Mouse (Mus musculus): ENCODE measurements at regions not wholly inside any gene's neighbourhood (a gene's known extent, or its start where the extent isn't known, plus 50 kb on each side); places are given as distances from the start of the nearest gene placed in this dataset.

DNA sequence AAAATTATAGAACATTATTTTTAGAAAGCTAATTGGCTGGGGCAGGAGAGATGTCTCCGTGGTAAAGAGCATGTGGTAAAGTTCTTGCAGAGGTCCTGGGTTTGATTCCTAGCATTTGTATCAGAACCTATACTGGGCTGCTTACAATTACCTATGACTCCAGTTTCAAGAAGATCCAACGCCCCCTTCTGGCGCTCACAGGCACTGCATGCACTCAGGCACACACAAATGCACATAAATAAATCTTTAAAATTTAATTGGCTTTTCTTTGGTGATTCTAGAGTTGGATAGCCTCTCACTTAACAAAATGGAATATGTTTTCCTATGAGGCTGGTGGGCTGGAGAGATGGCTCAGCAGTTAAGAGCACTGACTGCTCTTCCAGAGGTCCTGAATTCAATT, 219.0 kb upstream of the Amigo2 start:
- no peak for ATAC-seq (ENCODE audit: low FRiP score, low TSS enrichment)
- Histone ChIP-seq H3K4me3 (ENCODE audit: low read length) (no peak overlapping the region), H3K36me3 (ENCODE audit: insufficient read depth, low read length) (no peaks in the 10 kb centered on the region), H3K27me3 (ENCODE audit: insufficient read depth, low read length) (no peaks in the 10 kb centered on the region), H3K27ac (ENCODE audit: low read length) (no peak overlapping the region), H3K9ac (replicated peaks; ENCODE audit: low read length) (no peak overlapping the region), H3K9me3 (ENCODE audit: low read length) (no peaks in the 10 kb centered on the region), H3K4me1 (ENCODE audit: insufficient read depth, low read length) (no peaks in the 10 kb centered on the region; the same call in 1 of the 2 replicates), H3K4me2 (replicated peaks; ENCODE audit: low read depth, low read length) (no peak overlapping the region)
- WGBS: 66% methylated on average over 3 of the region's 3 CpGs

DNA sequence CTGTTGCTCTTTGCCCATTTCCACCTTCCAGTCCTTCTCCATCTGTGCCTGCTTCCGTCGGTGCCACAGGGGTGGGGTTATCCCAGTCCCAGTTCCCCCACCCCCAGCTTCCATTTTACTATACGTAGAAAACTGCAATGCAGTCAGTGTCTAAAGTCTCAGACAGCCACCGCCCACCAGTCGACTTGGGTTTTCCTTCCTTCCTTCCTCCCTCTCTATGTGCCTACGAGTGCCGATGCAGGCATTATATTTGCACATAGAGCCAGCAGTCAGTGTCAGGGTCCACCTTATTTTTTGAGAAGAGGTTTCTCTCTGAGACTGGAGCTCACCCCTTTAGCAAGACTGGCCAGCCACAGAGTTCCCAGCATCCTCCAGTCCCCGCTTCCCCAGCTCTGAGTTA, 218.3 kb upstream of the Amigo2 start:
- H3K4me3 ChIP-seq (ENCODE audit: low read length): no peak overlapping the region
- 86% methylated on average over 8 of the region's 8 CpGs for WGBS
- no peaks in the 10 kb centered on the region for H3K27me3 ChIP-seq (ENCODE audit: insufficient read depth, low read length)
- no peaks in the 10 kb centered on the region for H3K36me3 ChIP-seq (ENCODE audit: insufficient read depth, low read length)
- no peaks in the 10 kb centered on the region for H3K9me3 ChIP-seq (ENCODE audit: low read length)
- no peak overlapping the region for H3K9ac ChIP-seq (replicated peaks; ENCODE audit: low read length)
- no peak overlapping the region for H3K4me2 ChIP-seq (replicated peaks; ENCODE audit: low read depth, low read length)
- H3K4me1 ChIP-seq (ENCODE audit: insufficient read depth, low read length): no peaks in the 10 kb centered on the region; the same call in 1 of the 2 replicates
- no peak for ATAC-seq (ENCODE audit: low FRiP score, low TSS enrichment)
- no peak overlapping the region for H3K27ac ChIP-seq (ENCODE audit: low read length)

DNA sequence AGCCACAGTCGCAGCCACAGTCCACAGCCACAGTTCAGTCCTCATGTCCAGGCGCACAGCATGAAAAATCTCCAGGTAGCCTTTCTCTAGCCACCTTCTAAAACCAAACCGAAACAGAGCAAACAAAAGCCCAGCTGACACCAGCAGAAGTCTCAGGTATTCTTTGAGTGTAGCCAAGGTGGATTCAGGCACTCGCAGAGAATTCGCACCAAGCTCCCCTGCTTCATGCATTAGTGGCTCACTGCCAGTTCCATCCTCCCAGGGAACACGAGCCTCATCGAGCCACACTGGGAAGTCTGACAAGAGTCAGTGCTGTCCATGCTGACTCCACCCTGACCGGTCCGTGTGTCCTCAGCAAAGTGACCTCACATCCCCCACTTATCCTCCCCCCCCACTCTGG, 217.7 kb upstream of the Amigo2 start:
- Histone ChIP-seq H3K9me3 (ENCODE audit: low read length) (no peaks in the 10 kb centered on the region), H3K27me3 (ENCODE audit: insufficient read depth, low read length) (no peaks in the 10 kb centered on the region), H3K27ac (ENCODE audit: low read length) (no peak overlapping the region), H3K9ac (replicated peaks; ENCODE audit: low read length) (no peak overlapping the region), H3K4me2 (replicated peaks; ENCODE audit: low read depth, low read length) (no peak overlapping the region), H3K4me1 (ENCODE audit: insufficient read depth, low read length) (no peaks in the 10 kb centered on the region; the same call in 1 of the 2 replicates), H3K36me3 (ENCODE audit: insufficient read depth, low read length) (no peaks in the 10 kb centered on the region), H3K4me3 (ENCODE audit: low read length) (no peak overlapping the region)
- WGBS: 77% methylated on average over 9 of the region's 9 CpGs
- no peak for ATAC-seq (ENCODE audit: low FRiP score, low TSS enrichment)

DNA sequence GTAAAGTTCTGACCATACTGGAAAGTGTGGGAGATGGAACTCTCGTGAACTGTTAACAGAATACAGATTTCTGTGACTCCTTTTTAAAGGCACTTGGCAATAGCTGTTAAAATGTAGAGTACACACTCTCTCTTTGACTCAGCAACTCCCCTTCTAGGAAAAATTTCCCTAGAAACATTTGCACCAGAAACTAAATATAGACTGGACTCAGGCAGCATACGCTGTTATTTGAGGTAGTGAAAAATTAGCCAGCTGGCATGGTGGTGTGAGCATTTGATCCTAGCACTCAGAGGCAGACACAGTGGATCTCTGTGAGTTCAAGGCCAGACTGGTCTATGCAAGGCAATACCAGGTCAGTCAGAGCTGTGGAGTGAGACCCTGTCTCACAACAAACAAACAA, 215.5 kb upstream of the Amigo2 start:
- Histone ChIP-seq H3K9ac (replicated peaks; ENCODE audit: low read length) (no peak overlapping the region), H3K4me2 (replicated peaks; ENCODE audit: low read depth, low read length) (no peak overlapping the region), H3K27ac (ENCODE audit: low read length) (no peak overlapping the region), H3K27me3 (ENCODE audit: insufficient read depth, low read length) (no peaks in the 10 kb centered on the region), H3K4me1 (ENCODE audit: insufficient read depth, low read length) (no peaks in the 10 kb centered on the region), H3K4me3 (ENCODE audit: low read length) (no peak overlapping the region), H3K36me3 (ENCODE audit: insufficient read depth, low read length) (no peaks in the 10 kb centered on the region), H3K9me3 (ENCODE audit: low read length) (no peaks in the 10 kb centered on the region)
- WGBS: 60% methylated on average over 2 of the region's 2 CpGs
- no peak for ATAC-seq (ENCODE audit: low FRiP score, low TSS enrichment)

DNA sequence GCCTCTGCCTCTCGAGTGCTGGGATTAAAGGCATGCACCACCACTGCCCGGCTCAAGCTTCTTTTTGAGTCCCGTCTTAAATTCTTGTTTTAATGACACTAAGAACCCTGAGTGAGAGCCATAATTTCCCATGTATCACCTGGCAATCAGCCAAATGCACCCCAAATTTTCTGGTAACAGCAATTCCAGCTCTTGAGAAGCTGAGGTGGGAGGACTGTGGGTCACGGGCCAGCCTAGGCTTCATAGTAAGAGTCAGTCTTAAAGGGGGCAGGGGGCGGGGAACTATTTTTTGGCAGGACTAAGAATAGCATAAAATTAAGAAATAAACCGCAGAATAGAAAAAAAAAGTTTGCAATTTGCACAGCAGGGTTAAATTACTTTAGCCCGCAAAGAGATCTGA, 214.9 kb upstream of the Amigo2 start:
- H3K4me1 ChIP-seq (ENCODE audit: insufficient read depth, low read length): no peaks in the 10 kb centered on the region
- no peak overlapping the region for H3K4me2 ChIP-seq (replicated peaks; ENCODE audit: low read depth, low read length)
- no peak overlapping the region for H3K4me3 ChIP-seq (ENCODE audit: low read length)
- H3K27ac ChIP-seq (ENCODE audit: low read length): no peak overlapping the region
- 81% methylated on average over 7 of the region's 7 CpGs for WGBS
- no peaks in the 10 kb centered on the region for H3K36me3 ChIP-seq (ENCODE audit: insufficient read depth, low read length)
- H3K9me3 ChIP-seq (ENCODE audit: low read length): no peaks in the 10 kb centered on the region
- no peak overlapping the region for H3K9ac ChIP-seq (replicated peaks; ENCODE audit: low read length)
- no peak for ATAC-seq (ENCODE audit: low FRiP score, low TSS enrichment)
- 0 out of 2 replicates have a peak, but pooled peaks cover 2% of the 10 kb centered on the region for H3K27me3 ChIP-seq (ENCODE audit: insufficient read depth, low read length)

DNA sequence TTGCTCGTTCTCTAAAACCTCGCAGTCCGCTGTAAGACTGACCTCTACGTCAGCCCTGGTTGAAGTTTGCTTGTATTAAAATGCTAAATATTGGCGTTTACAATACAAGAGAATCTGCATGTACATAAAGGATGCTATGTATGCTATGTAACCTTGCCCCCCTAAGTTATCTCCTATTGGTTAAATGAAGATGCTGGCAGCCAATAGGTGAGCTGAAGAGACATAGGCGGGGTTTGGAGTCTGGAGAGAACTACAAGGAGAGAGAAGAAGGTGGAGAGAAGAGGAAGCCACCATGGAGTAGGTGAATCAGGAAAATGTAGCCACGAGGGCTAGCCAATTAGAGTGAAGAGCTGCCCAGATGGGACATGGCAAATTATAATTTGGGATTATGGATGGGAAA, 214.0 kb upstream of the Amigo2 start:
- H3K4me1 ChIP-seq (ENCODE audit: insufficient read depth, low read length): no peaks in the 10 kb centered on the region
- H3K36me3 ChIP-seq (ENCODE audit: insufficient read depth, low read length): no peaks in the 10 kb centered on the region
- 0 out of 2 replicates have a peak, but pooled peaks cover 2% of the 10 kb centered on the region for H3K27me3 ChIP-seq (ENCODE audit: insufficient read depth, low read length)
- no peak overlapping the region for H3K9ac ChIP-seq (replicated peaks; ENCODE audit: low read length)
- no peak overlapping the region for H3K4me3 ChIP-seq (ENCODE audit: low read length)
- H3K9me3 ChIP-seq (ENCODE audit: low read length): no peaks in the 10 kb centered on the region
- 81% methylated on average over 7 of the region's 7 CpGs for WGBS
- no peak overlapping the region for H3K27ac ChIP-seq (ENCODE audit: low read length)
- H3K4me2 ChIP-seq (replicated peaks; ENCODE audit: low read depth, low read length): no peak overlapping the region
- ATAC-seq (ENCODE audit: low FRiP score, low TSS enrichment): no peak

DNA sequence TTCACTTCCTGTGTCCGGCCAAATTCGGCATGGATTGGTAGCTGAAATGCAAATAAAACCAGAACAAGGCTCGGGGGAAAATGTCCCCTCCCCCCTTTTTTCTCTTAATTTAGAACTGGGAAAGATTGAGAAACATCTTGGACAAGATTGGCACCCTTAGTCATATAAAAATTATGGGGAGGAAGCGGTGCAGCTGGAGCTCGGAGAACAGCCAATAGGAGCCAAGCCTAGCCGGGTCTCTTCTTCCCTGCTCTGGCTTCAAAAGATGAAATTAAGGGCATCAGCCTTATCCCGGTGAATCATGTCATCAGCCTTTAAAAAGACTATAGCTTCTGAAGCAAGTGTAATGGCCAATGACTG, 213.3 kb upstream of the Amigo2 start:
- Histone ChIP-seq H3K4me1 (ENCODE audit: insufficient read depth, low read length) (no peaks in the 10 kb centered on the region), H3K27me3 (ENCODE audit: insufficient read depth, low read length) (0 out of 2 replicates have a peak, but pooled peaks cover 2% of the 10 kb centered on the region), H3K27ac (ENCODE audit: low read length) (no peak overlapping the region), H3K4me3 (ENCODE audit: low read length) (no peak overlapping the region), H3K9me3 (ENCODE audit: low read length) (no peaks in the 10 kb centered on the region), H3K4me2 (replicated peaks; ENCODE audit: low read depth, low read length) (no peak overlapping the region), H3K9ac (replicated peaks; ENCODE audit: low read length) (no peak overlapping the region), H3K36me3 (ENCODE audit: insufficient read depth, low read length) (no peaks in the 10 kb centered on the region)
- 87% methylated on average over 7 of the region's 7 CpGs for WGBS
- no peak for ATAC-seq (ENCODE audit: low FRiP score, low TSS enrichment)

DNA sequence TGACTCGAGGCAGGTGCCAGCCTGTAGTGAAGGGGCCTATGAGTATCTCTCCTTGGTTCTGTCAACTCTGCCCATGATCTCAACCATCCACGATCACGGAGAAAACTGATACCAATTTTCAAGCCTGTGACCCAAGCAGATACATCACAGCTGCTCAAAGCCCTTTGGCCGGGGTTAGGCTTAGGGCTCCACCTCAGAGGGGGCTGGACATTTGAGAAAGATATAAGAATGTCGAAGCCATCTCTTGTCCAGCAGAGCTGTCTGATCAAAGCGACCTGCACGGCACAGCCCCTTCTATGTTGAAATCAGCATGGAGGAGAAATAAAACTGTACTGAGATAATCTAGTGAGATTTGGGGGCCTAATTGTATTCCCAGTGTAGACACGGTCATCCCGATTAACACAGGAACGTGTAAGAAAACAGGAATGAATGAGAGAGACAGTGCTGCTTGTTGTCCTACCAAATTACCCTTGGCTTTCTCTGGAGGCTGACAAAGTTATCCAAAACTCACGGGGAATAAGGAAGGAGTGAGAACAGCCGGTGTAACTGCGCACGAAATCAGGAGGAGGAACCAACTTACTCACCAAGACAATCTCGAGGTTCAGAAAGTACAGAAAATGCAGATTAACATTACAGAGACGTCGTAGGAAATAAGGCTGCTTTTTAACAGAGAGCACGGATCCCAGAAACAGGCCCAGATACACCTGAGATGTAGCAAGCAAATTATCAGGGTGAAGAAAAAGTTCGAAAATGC, 212.7 kb upstream of the Amigo2 start:
- no peak overlapping the region for H3K27ac ChIP-seq (ENCODE audit: low read length)
- no peak overlapping the region for H3K4me3 ChIP-seq (ENCODE audit: low read length)
- WGBS: 75% methylated on average over 19 of the region's 19 CpGs
- no peak for ATAC-seq (ENCODE audit: low FRiP score, low TSS enrichment)
- no peaks in the 10 kb centered on the region for H3K9me3 ChIP-seq (ENCODE audit: low read length)
- H3K4me1 ChIP-seq (ENCODE audit: insufficient read depth, low read length): no peaks in the 10 kb centered on the region
- 0 out of 2 replicates have a peak, but pooled peaks cover 2% of the 10 kb centered on the region for H3K27me3 ChIP-seq (ENCODE audit: insufficient read depth, low read length)
- H3K36me3 ChIP-seq (ENCODE audit: insufficient read depth, low read length): no peaks in the 10 kb centered on the region
- no peak overlapping the region for H3K9ac ChIP-seq (replicated peaks; ENCODE audit: low read length)
- no peak overlapping the region for H3K4me2 ChIP-seq (replicated peaks; ENCODE audit: low read depth, low read length)

DNA sequence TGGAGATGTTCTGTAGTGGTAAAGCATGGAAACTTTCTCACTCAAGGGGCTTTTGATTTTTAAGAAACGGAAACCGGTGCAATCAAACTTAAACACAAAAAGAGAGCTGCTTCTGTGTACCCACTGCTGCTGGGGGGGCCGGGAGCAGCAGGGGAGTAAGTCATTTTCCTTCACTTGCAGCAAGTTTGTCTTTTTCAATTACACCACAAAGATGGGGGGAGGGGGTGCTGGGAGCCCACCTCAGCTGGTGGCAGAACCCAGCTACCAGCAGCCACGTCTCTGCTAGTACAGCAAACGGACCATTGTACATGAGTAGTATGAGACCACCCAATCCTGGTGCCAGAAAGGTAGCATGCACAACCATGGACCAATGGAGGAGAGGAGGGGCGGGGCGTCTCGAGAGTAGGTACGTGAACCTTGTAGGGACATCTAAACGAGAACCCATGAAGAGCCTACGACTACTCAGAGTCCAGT, 211.7 kb upstream of the Amigo2 start:
- ATAC-seq (ENCODE audit: low FRiP score, low TSS enrichment): no peak

DNA sequence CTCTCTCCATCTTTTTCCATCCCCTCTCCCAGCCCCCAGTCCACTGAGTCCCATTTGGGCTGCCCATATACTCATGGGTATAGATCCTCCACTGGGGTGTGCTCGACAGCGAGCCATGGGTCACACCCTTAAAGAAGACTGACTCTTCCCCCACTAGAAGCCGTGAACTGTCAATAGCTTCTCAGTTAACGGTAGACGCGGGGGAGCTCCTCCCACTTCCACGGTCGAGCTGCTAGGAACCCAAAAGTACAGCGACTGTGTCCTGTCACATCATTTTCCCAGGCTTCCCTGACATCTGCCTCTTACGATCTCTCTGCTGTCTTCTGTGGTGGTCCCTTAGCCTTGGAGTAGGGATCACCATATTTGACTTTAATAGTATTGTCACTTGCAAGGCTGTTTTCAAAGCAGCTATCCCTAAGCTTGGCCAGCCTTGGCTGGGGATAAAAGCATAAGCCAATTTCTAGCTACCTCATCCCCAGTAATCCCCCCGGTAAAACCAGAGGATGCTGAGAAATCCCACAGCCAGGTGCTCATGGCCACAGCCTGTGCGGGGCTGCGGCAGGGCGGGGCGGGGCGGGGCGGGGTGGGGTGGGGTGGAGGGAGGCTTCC, 211.2 kb upstream of the Amigo2 start:
- no peaks in the 10 kb centered on the region for H3K9me3 ChIP-seq (ENCODE audit: low read length)
- no peak overlapping the region for H3K27ac ChIP-seq (ENCODE audit: low read length)
- H3K4me1 ChIP-seq (ENCODE audit: insufficient read depth, low read length): no peaks in the 10 kb centered on the region
- 0 out of 2 replicates have a peak, but pooled peaks cover 2% of the 10 kb centered on the region for H3K27me3 ChIP-seq (ENCODE audit: insufficient read depth, low read length)
- ATAC-seq (ENCODE audit: low FRiP score, low TSS enrichment): no peak
- no peaks in the 10 kb centered on the region for H3K36me3 ChIP-seq (ENCODE audit: insufficient read depth, low read length)
- WGBS: 35% methylated on average over 17 of the region's 17 CpGs
- H3K4me2 ChIP-seq (replicated peaks; ENCODE audit: low read depth, low read length): peak overlapping the region; percentile 29
- H3K4me3 ChIP-seq (ENCODE audit: low read length): no peak overlapping the region
- no peak overlapping the region for H3K9ac ChIP-seq (replicated peaks; ENCODE audit: low read length)

More for the DNA sequence above, 211.7 kb upstream of the Amigo2 start:
- Histone ChIP-seq H3K4me2 (replicated peaks; ENCODE audit: low read depth, low read length) (peak overlapping the region; percentile 29), H3K9me3 (ENCODE audit: low read length) (no peaks in the 10 kb centered on the region), H3K27me3 (ENCODE audit: insufficient read depth, low read length) (0 out of 2 replicates have a peak, but pooled peaks cover 2% of the 10 kb centered on the region), H3K9ac (replicated peaks; ENCODE audit: low read length) (no peak overlapping the region), H3K27ac (ENCODE audit: low read length) (no peak overlapping the region), H3K4me3 (ENCODE audit: low read length) (no peak overlapping the region), H3K36me3 (ENCODE audit: insufficient read depth, low read length) (no peaks in the 10 kb centered on the region), H3K4me1 (ENCODE audit: insufficient read depth, low read length) (no peaks in the 10 kb centered on the region)
- 69% methylated on average over 11 of the region's 11 CpGs for WGBS
